Mouse (Mus musculus): ENCODE measurements at regions not wholly inside any gene's neighbourhood (a gene's known extent, or its start where the extent isn't known, plus 50 kb on each side); places are given as distances from the start of the nearest gene placed in this dataset.

DNA sequence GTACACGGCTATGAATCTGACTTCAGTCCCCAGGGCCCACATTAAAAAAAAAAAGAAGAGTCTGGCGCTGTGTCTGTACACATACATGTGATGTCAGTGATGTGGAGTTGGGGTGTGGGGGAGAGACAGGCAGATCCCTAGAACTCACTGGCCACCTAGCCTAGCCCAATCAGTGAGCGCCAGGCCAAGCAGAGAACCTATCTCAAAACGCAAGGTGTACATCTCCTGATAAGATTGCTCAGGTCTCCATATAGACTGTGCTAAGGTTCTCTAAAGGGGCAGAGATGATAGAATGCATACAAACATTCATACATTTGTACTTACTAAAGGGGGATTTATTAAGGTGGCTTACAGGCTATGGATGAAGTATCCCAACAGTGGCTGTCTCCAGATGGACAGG, 225.5 kb upstream of the Hs6st1 start:
- Histone ChIP-seq H3K27ac (ENCODE audit: control insufficient read depth, insufficient read depth, low read length) (no peak overlapping the region), H3K4me1 (replicated peaks; ENCODE audit: control insufficient read depth, insufficient read depth, low read length) (no peaks in the 10 kb centered on the region), H3K36me3 (ENCODE audit: control insufficient read depth, insufficient read depth, low read length) (no peaks in the 10 kb centered on the region), H3K27me3 (ENCODE audit: control insufficient read depth, insufficient read depth, low read length) (no peaks in the 10 kb centered on the region), H3K4me3 (ENCODE audit: control insufficient read depth, insufficient read depth, low read length) (no peak overlapping the region)
- DNase-seq: no peak
- TF ChIP-seq CTCF (IDR thresholded peaks at IDR 0.05; ENCODE audit: borderline replicate concordance, control insufficient read depth, extremely low read depth, insufficient read depth, low read length, poor library complexity) (no peak), POLR2A (IDR thresholded peaks at IDR 0.05; ENCODE audit: control insufficient read depth, extremely low read depth, insufficient read depth, low read length, poor library complexity) (no peak)
- WGBS: 96% methylated on average over 4 of the region's 4 CpGs

DNA sequence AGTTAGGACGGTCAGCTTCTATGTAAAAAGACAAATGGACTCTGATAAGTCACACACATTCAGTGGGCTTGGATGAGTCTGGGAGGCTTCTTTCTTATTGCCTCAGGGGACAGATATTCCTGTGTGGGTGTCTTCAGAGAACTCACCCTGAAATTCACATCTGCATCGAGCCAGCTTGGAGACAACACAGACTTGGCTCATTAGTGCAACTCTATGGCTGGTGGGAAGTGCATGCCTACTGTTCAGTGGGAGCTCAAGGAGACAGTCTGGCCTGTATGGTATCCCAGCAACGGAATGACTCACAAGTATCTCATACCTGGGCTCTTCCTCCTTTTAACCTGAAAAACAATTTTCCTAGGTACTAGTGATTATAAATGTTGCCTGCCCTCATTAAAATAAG, 224.6 kb upstream of the Hs6st1 start:
- Histone ChIP-seq H3K36me3 (ENCODE audit: control insufficient read depth, insufficient read depth, low read length) (no peaks in the 10 kb centered on the region), H3K4me3 (ENCODE audit: control insufficient read depth, insufficient read depth, low read length) (no peak overlapping the region), H3K27me3 (ENCODE audit: control insufficient read depth, insufficient read depth, low read length) (no peaks in the 10 kb centered on the region), H3K27ac (ENCODE audit: control insufficient read depth, insufficient read depth, low read length) (no peak overlapping the region), H3K4me1 (replicated peaks; ENCODE audit: control insufficient read depth, insufficient read depth, low read length) (no peaks in the 10 kb centered on the region)
- TF ChIP-seq CTCF (IDR thresholded peaks at IDR 0.05; ENCODE audit: borderline replicate concordance, control insufficient read depth, extremely low read depth, insufficient read depth, low read length, poor library complexity) (no peak), POLR2A (IDR thresholded peaks at IDR 0.05; ENCODE audit: control insufficient read depth, extremely low read depth, insufficient read depth, low read length, poor library complexity) (no peak)
- WGBS: 97% methylated on average over 3 of the region's 3 CpGs
- no peak for DNase-seq

DNA sequence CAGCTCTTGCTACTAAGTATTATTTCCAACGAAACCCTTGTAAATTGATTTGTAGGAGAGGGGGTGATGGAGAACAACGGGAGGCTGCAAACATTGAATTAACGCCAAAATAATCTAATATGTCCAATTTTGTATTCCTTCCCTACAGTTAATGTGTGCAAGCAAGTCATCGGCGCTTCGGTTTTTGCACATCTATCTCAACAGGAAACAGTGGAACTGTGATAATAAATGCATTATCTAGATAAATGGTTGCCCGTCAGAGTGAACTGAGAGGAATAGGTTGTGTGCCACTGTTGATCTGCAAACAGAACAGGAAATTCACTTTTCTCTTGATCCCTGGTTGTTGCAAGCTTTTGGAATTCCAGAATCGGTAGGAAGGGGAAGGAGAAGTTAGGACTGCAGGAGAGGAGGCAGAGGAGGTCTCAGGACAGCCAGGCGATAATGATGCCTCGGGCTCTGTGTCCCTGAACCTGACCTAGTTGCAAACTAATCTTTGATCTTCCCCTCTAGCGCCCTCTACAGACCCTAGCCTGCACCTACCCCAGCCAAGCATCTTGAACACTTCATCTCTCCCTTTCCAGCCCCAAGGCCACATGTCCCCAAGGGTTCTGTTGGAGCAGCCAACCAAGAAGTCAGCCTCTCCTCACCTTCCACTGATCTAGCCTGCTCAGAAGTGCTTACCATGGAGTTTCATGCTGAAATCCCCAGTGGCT, 221.8 kb upstream of the Hs6st1 start:
- no peaks in the 10 kb centered on the region for H3K4me1 ChIP-seq (replicated peaks; ENCODE audit: control insufficient read depth, insufficient read depth, low read length)
- peak; percentile 30 for DNase-seq
- WGBS: 77% methylated on average over 11 of the region's 11 CpGs
- TF ChIP-seq CTCF (IDR thresholded peaks at IDR 0.05; ENCODE audit: borderline replicate concordance, control insufficient read depth, extremely low read depth, insufficient read depth, low read length, poor library complexity): peak; percentile 33; the same call in 1 of the 2 replicates
- TF ChIP-seq POLR2A (IDR thresholded peaks at IDR 0.05; ENCODE audit: control insufficient read depth, extremely low read depth, insufficient read depth, low read length, poor library complexity): no peak
- H3K27me3 ChIP-seq (ENCODE audit: control insufficient read depth, insufficient read depth, low read length): no peaks in the 10 kb centered on the region
- H3K4me3 ChIP-seq (ENCODE audit: control insufficient read depth, insufficient read depth, low read length): no peak overlapping the region
- no peaks in the 10 kb centered on the region for H3K36me3 ChIP-seq (ENCODE audit: control insufficient read depth, insufficient read depth, low read length)
- H3K27ac ChIP-seq (ENCODE audit: control insufficient read depth, insufficient read depth, low read length): no peak overlapping the region

DNA sequence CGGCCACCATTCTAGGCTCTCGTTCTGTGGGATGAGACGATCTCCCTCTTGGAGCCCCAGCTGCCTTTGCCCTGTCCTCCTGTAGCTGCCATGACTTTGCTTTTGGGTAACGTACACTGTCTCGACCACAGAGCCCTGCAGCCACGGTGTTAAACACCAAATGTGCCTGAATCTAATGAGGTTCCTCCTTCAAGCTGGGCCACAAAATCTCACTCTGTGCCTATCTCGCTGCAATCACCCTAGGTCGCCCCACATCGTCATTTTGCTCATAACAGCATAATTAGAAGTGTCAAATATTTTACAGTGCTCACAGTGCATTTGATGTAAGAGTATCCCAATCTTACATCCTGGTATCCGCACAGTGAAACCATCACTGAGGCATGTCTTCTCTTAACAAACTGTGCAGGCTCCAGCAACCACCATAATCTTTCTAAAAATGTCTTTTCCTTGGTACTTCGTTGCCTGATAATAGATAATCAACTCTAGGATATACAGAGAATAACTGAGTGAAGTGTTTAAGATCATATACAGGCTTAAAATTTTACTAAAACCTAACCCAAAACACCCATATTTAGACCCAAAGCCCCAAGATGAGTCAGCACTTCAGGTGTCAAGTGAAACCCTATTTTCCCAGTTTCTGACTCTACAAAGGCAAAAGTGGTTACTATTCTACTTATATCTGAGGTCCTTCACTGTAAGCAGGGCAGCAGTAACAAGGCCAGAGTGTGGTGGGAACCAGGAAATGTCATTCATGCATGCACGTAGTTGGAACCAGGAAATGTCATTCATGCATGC, 219.8 kb upstream of the Hs6st1 start:
- TF ChIP-seq CTCF (IDR thresholded peaks at IDR 0.05; ENCODE audit: borderline replicate concordance, control insufficient read depth, extremely low read depth, insufficient read depth, low read length, poor library complexity) (no peak), POLR2A (IDR thresholded peaks at IDR 0.05; ENCODE audit: control insufficient read depth, extremely low read depth, insufficient read depth, low read length, poor library complexity) (no peak)
- H3K27ac ChIP-seq (ENCODE audit: control insufficient read depth, insufficient read depth, low read length): no peak overlapping the region

DNA sequence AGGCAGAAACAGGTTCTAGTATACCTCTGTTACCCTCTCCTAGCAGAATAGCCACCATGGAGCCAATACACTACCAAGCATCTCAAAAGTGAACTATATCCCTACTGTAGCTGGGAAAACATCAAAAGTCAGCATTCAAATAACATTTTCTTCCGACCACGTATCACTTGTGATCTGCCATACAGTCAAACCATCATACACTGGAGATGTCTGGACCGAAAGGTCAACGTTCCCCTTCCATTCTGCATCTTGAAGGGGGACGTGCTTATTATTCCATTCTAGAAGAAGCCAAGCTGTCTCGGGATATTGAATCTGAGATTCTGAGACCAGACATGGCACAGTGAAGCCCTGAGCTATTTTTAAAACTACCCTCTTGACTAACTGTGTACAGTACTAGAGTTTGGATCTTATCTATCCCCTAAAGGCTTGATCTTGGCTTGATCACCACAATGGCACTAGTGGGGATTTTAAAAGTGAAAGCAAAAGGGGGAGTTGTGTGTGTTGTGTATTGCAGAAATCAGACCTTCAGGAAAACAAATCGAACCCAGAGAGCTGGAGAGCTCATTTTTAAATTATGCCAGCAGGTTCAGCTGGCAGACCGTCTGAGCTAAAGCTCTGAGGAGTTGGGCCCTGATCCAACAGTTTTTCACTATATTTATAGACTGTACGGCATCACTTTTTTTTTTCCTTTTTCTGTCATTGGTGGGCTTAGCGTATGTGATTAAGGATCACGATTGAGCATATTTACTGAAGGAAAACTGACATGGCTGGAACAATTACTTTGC, 218.6 kb upstream of the Hs6st1 start:
- Histone ChIP-seq H3K4me3 (ENCODE audit: control insufficient read depth, insufficient read depth, low read length) (no peak overlapping the region), H3K36me3 (ENCODE audit: control insufficient read depth, insufficient read depth, low read length) (no peaks in the 10 kb centered on the region), H3K4me1 (replicated peaks; ENCODE audit: control insufficient read depth, insufficient read depth, low read length) (no peaks in the 10 kb centered on the region), H3K27me3 (ENCODE audit: control insufficient read depth, insufficient read depth, low read length) (no peaks in the 10 kb centered on the region), H3K27ac (ENCODE audit: control insufficient read depth, insufficient read depth, low read length) (no peak overlapping the region)
- no peak for TF ChIP-seq POLR2A (IDR thresholded peaks at IDR 0.05; ENCODE audit: control insufficient read depth, extremely low read depth, insufficient read depth, low read length, poor library complexity)
- no peak for TF ChIP-seq CTCF (IDR thresholded peaks at IDR 0.05; ENCODE audit: borderline replicate concordance, control insufficient read depth, extremely low read depth, insufficient read depth, low read length, poor library complexity)
- DNase-seq: no peak
- 85% methylated on average over 11 of the region's 11 CpGs for WGBS

More for the DNA sequence above, 219.8 kb upstream of the Hs6st1 start:
- no peak for DNase-seq
- H3K4me1 ChIP-seq (replicated peaks; ENCODE audit: control insufficient read depth, insufficient read depth, low read length): no peaks in the 10 kb centered on the region
- H3K27me3 ChIP-seq (ENCODE audit: control insufficient read depth, insufficient read depth, low read length): no peaks in the 10 kb centered on the region
- H3K36me3 ChIP-seq (ENCODE audit: control insufficient read depth, insufficient read depth, low read length): no peaks in the 10 kb centered on the region
- H3K4me3 ChIP-seq (ENCODE audit: control insufficient read depth, insufficient read depth, low read length): no peak overlapping the region
- WGBS: 68% methylated on average over 12 of the region's 12 CpGs

DNA sequence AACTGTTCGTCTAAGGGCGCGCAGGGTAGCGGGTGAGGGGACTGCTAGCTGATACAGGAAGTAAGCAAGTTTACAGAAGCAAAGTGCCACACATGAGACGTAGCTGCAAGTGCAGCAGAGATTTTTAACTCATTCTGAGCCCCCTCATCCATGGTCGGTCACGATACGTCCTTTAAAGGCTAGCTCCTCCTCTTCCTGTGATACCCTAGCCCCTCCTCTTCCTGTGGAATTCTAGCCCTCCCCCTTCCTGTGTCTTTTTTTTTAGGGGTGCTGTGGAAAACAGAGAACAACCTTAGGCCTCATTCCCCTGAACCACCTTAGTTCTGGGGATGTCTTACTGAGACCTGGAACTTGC, 218.0 kb upstream of the Hs6st1 start:
- WGBS: 77% methylated on average over 8 of the region's 8 CpGs
- no peaks in the 10 kb centered on the region for H3K4me1 ChIP-seq (replicated peaks; ENCODE audit: control insufficient read depth, insufficient read depth, low read length)
- no peak overlapping the region for H3K4me3 ChIP-seq (ENCODE audit: control insufficient read depth, insufficient read depth, low read length)
- no peaks in the 10 kb centered on the region for H3K36me3 ChIP-seq (ENCODE audit: control insufficient read depth, insufficient read depth, low read length)
- TF ChIP-seq CTCF (IDR thresholded peaks at IDR 0.05; ENCODE audit: borderline replicate concordance, control insufficient read depth, extremely low read depth, insufficient read depth, low read length, poor library complexity): no peak
- no peak overlapping the region for H3K27ac ChIP-seq (ENCODE audit: control insufficient read depth, insufficient read depth, low read length)
- DNase-seq: no peak
- H3K27me3 ChIP-seq (ENCODE audit: control insufficient read depth, insufficient read depth, low read length): no peaks in the 10 kb centered on the region
